Mouse (Mus musculus): ENCODE measurements at regions not wholly inside any gene's neighbourhood (a gene's known extent, or its start where the extent isn't known, plus 50 kb on each side); places are given as distances from the start of the nearest gene placed in this dataset.

GRCm38 (mm10) chr15:31150546-31151471 lies 73.3 kb upstream of the Dap start:
- peak; percentile 78 for TF ChIP-seq CTCF (IDR thresholded peaks at IDR 0.05)
- no peak for TF ChIP-seq EP300 (IDR thresholded peaks at IDR 0.05; ENCODE audit: insufficient read depth, low read depth, low read length)
- TF ChIP-seq POLR2A (IDR thresholded peaks at IDR 0.05; ENCODE audit: insufficient read depth, low read depth, low read length) = no peak
